Mouse (Mus musculus) gastrocnemius, postnatal 4 days (tissue): ENCODE measurements around the gene March10. TPM values are rescaled to one million over a fixed set of nuclear protein-coding genes. Genes with fewer than 3 reads are reported as not detected.
A peak's percentile ranks its signal among the peaks of the same experiment; 100 is the strongest.

Experiments
- DNase-seq, 2 experiments: peaks; one replicate each; pipeline ENCODE4 v3.0.0; 2021 to 2022; ENCODE audit warnings: low spot score in 2 of 2, mixed read lengths in 2 of 2
- total RNA-seq, 2 experiments: library from RNA; stranded (reverse); gene quantifications; 2 replicates each; pipeline ENCODE4 v1.2.3; 2021

The March10 gene
- total RNA-seq, 2 experiments from 2014 or later = not detected

- peak in 1 of 2 experiments; percentile 31 for DNase-seq
These were observed 141.2 kb downstream of the March10 start for GRCm38 (mm10) chr11:105315296-105315695.

DNA sequence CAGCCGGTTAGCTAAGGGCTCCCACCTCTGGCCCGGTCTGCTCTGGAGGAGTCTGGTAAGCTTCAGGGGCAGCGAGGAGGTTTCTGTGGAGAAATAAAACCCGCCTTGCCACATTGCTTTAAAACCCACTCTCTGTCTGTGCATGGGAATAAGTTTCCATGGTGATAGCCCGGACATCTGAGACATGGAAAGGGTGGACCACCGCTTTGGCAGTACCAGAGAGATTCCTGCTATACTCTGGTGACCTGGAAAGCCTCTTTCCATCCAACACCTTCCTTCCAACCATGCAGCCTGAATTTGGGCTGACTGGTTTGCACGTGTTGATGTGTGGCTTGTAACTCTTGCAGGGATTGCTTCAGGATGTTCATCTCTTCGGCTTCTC lies 142.9 kb downstream of the March10 start:
- no peak for DNase-seq

DNA sequence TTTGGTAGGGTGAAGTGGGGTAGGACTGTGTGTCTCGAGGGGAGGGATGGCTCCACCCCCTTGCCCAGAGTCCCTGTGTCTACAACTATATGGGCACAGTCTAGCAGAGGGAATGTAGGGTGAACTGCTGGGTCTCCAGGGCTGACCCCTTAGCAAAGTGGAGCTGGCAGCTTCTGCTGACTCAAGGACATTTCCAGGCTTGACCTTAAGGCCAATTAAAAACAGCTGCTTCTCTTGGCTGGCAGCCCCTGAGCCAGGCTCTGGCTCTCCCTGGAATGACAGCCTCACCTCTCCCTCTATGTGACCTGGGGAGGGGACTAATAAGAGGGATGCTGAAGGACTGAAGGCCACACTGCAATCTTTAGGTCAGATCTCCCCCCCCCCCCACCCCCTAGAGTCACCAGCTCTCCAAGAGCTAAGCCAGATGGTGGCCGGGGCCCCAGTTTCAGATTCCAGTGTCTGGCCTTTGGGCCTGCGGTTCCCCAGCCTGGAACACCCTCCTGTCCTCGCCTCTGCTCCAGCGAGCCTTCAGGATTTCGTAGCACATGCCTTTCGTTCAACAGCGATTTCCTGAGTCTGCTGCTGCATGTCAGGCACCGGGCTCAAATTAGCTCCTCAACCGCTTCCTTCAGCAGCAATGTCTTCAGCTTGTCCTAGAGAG lies 143.4 kb downstream of the March10 start:
- DNase-seq = peak in 1 of 2 experiments; percentile 54

DNA sequence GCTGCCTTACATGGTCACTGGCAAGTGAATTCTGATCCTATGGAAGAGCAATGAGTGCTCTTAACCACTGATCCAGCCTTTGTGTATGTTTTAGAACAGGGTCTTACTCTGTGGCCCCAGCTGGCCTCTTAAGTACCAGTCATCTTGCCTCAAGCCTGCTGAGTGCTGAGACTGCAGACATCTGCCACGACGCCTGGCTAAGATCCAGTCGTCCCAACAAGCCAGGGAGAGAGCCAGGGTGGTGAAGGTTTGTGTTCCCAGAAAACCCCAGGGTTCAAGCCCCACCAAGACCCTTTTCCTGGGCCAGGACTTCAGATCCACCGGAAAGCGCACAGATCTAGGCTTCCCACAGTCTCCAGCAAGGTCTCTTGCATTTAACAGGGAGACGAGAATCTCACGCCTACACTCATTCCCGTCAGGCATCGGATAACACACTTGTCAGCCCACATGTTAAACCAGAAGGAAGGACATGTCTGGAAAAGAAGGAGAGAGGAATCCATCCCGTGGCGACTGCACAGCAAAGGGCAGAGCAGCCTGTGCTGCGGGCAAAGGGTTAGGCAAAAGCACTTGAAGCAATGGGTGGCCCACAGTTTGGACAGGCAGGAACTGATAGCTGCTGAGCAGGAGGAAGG lies 144.1 kb downstream of the March10 start:
- peak in 1 of 2 experiments; percentile 20 for DNase-seq

DNA sequence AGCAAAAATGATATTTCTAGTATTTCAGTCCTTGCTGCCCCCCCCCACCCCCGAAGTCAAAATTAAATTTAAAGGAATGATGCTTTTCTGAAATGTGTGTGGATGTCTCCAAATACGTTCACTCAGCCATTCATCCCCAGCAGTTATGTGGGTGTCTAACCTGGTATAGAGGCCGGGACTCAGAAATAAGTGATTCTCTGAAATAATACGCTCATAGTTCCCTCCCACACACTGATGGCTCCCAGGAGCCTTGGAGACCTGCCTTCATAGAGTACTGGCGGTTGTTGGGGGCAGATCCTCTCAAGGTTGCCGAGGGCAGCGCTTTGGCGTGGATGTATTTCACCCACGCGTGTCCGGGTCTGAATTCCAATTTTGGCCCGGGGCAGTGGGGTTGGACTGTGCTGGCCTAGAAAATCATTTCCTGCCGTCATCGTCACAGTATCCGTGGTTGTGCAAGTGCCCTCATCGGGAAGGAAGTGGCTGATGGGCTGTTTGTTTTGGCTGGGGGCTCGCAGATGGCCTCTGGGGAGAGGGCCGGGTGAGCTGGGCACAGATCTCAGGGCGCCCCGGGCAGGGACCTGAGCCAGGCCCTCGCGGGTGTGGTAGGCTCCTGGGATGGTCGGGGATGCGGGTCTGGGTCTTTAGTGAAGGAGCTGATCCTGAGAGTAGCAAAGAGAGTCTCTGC lies 145.1 kb downstream of the March10 start:
- DNase-seq = peak in 1 of 2 experiments; percentile 35

Other genes with a start within 250 kb of the March10 start
- 10 to 100 TPM; 78.1 to 79.3 TPM for gene Mrc2, start 164.1 kb downstream of the March10 start, total RNA-seq
- 10 to 100 TPM; 46.5 to 56.1 TPM for gene Tanc2, start 133.3 kb upstream of the March10 start, total RNA-seq